Mouse (Mus musculus) retina, adult 2 months (tissue): ENCODE measurements around the gene Gja4.
A peak's percentile ranks its signal among the peaks of the same experiment; 100 is the strongest.

ENCODE experiments used
- DNase-seq: peaks from one replicate; pipeline ENCODE4 v3.0.0-alpha.2; 2012; ENCODE audit warnings: low read depth, low spot score

Gene Gja4

GRCm38 (mm10) chr4:127313861-127314260 lies at the start of gene Gja4:
Gja4 (minus strand) TSS chr4:127314039.
- DNase-seq, result peak; percentile 26

GRCm38 (mm10) chr4:127363331-127363730 lies 49.5 kb upstream of the Gja4 start:
- no peak for DNase-seq

- DNase-seq, result no peak
Measured at GRCm38 (mm10) chr4:127362520-127362919, 48.7 kb upstream of the Gja4 start.

- DNase-seq, result no peak
Measured at GRCm38 (mm10) chr4:127358018-127358417, 44.2 kb upstream of the Gja4 start, which contains the start of gene Gjb5. Gjb5 (minus strand) TSS chr4:127358181.

- no peak for DNase-seq
Measured at GRCm38 (mm10) chr4:127354506-127355485, 41.0 kb upstream of the Gja4 start.

- DNase-seq, result no peak
Measured at GRCm38 (mm10) chr4:127353951-127354438, 40.2 kb upstream of the Gja4 start, which contains the start of gene Gjb4. Gjb4 (minus strand) TSS chr4:127354081.

GRCm38 (mm10) chr4:127352594-127352993 lies 38.8 kb upstream of the Gja4 start:
- no peak for DNase-seq

- no peak for DNase-seq
Measured at GRCm38 (mm10) chr4:127349560-127350300, 35.9 kb upstream of the Gja4 start.

GRCm38 (mm10) chr4:127345000-127345399 lies 31.2 kb upstream of the Gja4 start:
- no peak for DNase-seq

GRCm38 (mm10) chr4:127341372-127341771 lies 27.5 kb upstream of the Gja4 start:
- no peak for DNase-seq

GRCm38 (mm10) chr4:127337668-127338067 lies 23.8 kb upstream of the Gja4 start:
- DNase-seq, result no peak

- no peak for DNase-seq
Measured at GRCm38 (mm10) chr4:127334870-127335504, 21.1 kb upstream of the Gja4 start.

GRCm38 (mm10) chr4:127331171-127331570 lies 17.3 kb upstream of the Gja4 start:
- DNase-seq, result no peak

GRCm38 (mm10) chr4:127330181-127331100 lies 16.6 kb upstream of the Gja4 start, which contains the start of gene Gjb3:
Gjb3 (minus strand) TSS chr4:127330844.
- no peak for DNase-seq

- no peak for DNase-seq
Measured at GRCm38 (mm10) chr4:127329751-127330150, 15.9 kb upstream of the Gja4 start.

GRCm38 (mm10) chr4:127329046-127329445 lies 15.2 kb upstream of the Gja4 start:
- no peak for DNase-seq

GRCm38 (mm10) chr4:127328378-127328777 lies 14.5 kb upstream of the Gja4 start:
- no peak for DNase-seq

- DNase-seq, result no peak
Measured at GRCm38 (mm10) chr4:127327749-127328148, 13.9 kb upstream of the Gja4 start.

- no peak for DNase-seq
Measured at GRCm38 (mm10) chr4:127327258-127327657, 13.4 kb upstream of the Gja4 start.

- no peak for DNase-seq
Measured at GRCm38 (mm10) chr4:127325276-127325675, 11.4 kb upstream of the Gja4 start.
